Mouse (Mus musculus): ENCODE results near the gene Nek6. TPM values are rescaled to one million over a fixed set of nuclear protein-coding genes. Genes with fewer than 3 reads are reported as not detected.

Nek6 gene
- polyA plus RNA-seq (2015; fragmentation: Nextera tagmentation; extraction: Ambion mirVana), result 52.3 and 56.8 TPM in 2 replicates

- H3K9me3 ChIP-seq (replicated peaks; ENCODE audit: control insufficient read depth, low read length, poor library complexity, severe bottlenecking), result no peaks in the 10 kb centered on the region
- H3K9ac ChIP-seq (ENCODE audit: low read depth, low read length), result peak within 1 kb of the TSS; percentile 90
- H3K4me3 ChIP-seq (ENCODE audit: low read depth, low read length), result peak within 1 kb of the TSS; percentile 88
- peak within 1 kb of the TSS; percentile 80 for H3K4me2 ChIP-seq (ENCODE audit: low read length)
- under 1% methylated on average over 61 of the region's 90 CpGs for WGBS
- peak; percentile 71 for ATAC-seq
- no peaks in the 10 kb centered on the region for H3K36me3 ChIP-seq (ENCODE audit: control insufficient read depth, insufficient read depth, low read length)
- peak within 1 kb of the TSS; percentile 80 for H3K27ac ChIP-seq (ENCODE audit: low read length)
- no peaks in the 10 kb centered on the region for H3K27me3 ChIP-seq (ENCODE audit: control insufficient read depth, insufficient read depth, low read depth, low read length)
- H3K4me1 ChIP-seq (ENCODE audit: control insufficient read depth, insufficient read depth, low read length), result peaks cover 13% of the 10 kb centered on the region; the same call in 1 of the 2 replicates
These were observed at the start of gene Nek6 for GRCm38 (mm10) chr2:38511487-38512307. Gene Nek6, plus strand, starts transcription at chr2:38511643.

- Histone ChIP-seq H3K9me3 (replicated peaks; ENCODE audit: control insufficient read depth, low read length, poor library complexity, severe bottlenecking) (no peaks in the 10 kb centered on the region), H3K4me3 (ENCODE audit: low read depth, low read length) (no peak overlapping the region), H3K9ac (ENCODE audit: low read depth, low read length) (no peak overlapping the region), H3K27me3 (ENCODE audit: control insufficient read depth, insufficient read depth, low read depth, low read length) (no peaks in the 10 kb centered on the region), H3K36me3 (ENCODE audit: control insufficient read depth, insufficient read depth, low read length) (no peaks in the 10 kb centered on the region), H3K27ac (ENCODE audit: low read length) (no peak overlapping the region), H3K4me2 (ENCODE audit: low read length) (no peak overlapping the region), H3K4me1 (ENCODE audit: control insufficient read depth, insufficient read depth, low read length) (no peaks in the 10 kb centered on the region)
- no peak for ATAC-seq
- 64% methylated on average over 3 of the region's 3 CpGs for WGBS
These were observed 49.1 kb upstream of the Nek6 start for GRCm38 (mm10) chr2:38462323-38462722.

GRCm38 (mm10) chr2:38468845-38469244 lies 42.6 kb upstream of the Nek6 start:
- Histone ChIP-seq H3K27me3 (ENCODE audit: control insufficient read depth, insufficient read depth, low read depth, low read length) (no peaks in the 10 kb centered on the region), H3K4me1 (ENCODE audit: control insufficient read depth, insufficient read depth, low read length) (no peaks in the 10 kb centered on the region), H3K36me3 (ENCODE audit: control insufficient read depth, insufficient read depth, low read length) (no peaks in the 10 kb centered on the region), H3K4me2 (ENCODE audit: low read length) (no peak overlapping the region), H3K9ac (ENCODE audit: low read depth, low read length) (no peak overlapping the region), H3K4me3 (ENCODE audit: low read depth, low read length) (no peak overlapping the region), H3K27ac (ENCODE audit: low read length) (no peak overlapping the region), H3K9me3 (replicated peaks; ENCODE audit: control insufficient read depth, low read length, poor library complexity, severe bottlenecking) (no peaks in the 10 kb centered on the region)
- WGBS, result 89% methylated on average over 4 of the region's 4 CpGs
- no peak for ATAC-seq

GRCm38 (mm10) chr2:38471745-38472144 lies 39.7 kb upstream of the Nek6 start:
- no peak for ATAC-seq
- Histone ChIP-seq H3K4me2 (ENCODE audit: low read length) (no peak overlapping the region), H3K4me3 (ENCODE audit: low read depth, low read length) (no peak overlapping the region), H3K9me3 (replicated peaks; ENCODE audit: control insufficient read depth, low read length, poor library complexity, severe bottlenecking) (no peaks in the 10 kb centered on the region), H3K27me3 (ENCODE audit: control insufficient read depth, insufficient read depth, low read depth, low read length) (no peaks in the 10 kb centered on the region), H3K9ac (ENCODE audit: low read depth, low read length) (no peak overlapping the region), H3K4me1 (ENCODE audit: control insufficient read depth, insufficient read depth, low read length) (no peaks in the 10 kb centered on the region), H3K27ac (ENCODE audit: low read length) (no peak overlapping the region), H3K36me3 (ENCODE audit: control insufficient read depth, insufficient read depth, low read length) (no peaks in the 10 kb centered on the region)
- WGBS, result 86% methylated on average over 5 of the region's 5 CpGs

- Histone ChIP-seq H3K27me3 (ENCODE audit: control insufficient read depth, insufficient read depth, low read depth, low read length) (no peaks in the 10 kb centered on the region), H3K9ac (ENCODE audit: low read depth, low read length) (no peak overlapping the region), H3K4me1 (ENCODE audit: control insufficient read depth, insufficient read depth, low read length) (no peaks in the 10 kb centered on the region), H3K4me2 (ENCODE audit: low read length) (no peak overlapping the region), H3K9me3 (replicated peaks; ENCODE audit: control insufficient read depth, low read length, poor library complexity, severe bottlenecking) (no peaks in the 10 kb centered on the region), H3K36me3 (ENCODE audit: control insufficient read depth, insufficient read depth, low read length) (no peaks in the 10 kb centered on the region), H3K27ac (ENCODE audit: low read length) (no peak overlapping the region), H3K4me3 (ENCODE audit: low read depth, low read length) (no peak overlapping the region)
- ATAC-seq, result no peak
These were observed 38.6 kb upstream of the Nek6 start for GRCm38 (mm10) chr2:38472829-38473228.

GRCm38 (mm10) chr2:38476871-38477496 lies 34.5 kb upstream of the Nek6 start:
- H3K4me1 ChIP-seq (ENCODE audit: control insufficient read depth, insufficient read depth, low read length), result no peaks in the 10 kb centered on the region
- no peak for ATAC-seq
- 63% methylated on average over 9 of the region's 9 CpGs for WGBS
- no peak overlapping the region for H3K9ac ChIP-seq (ENCODE audit: low read depth, low read length)
- no peak overlapping the region for H3K4me2 ChIP-seq (ENCODE audit: low read length)
- no peak overlapping the region for H3K4me3 ChIP-seq (ENCODE audit: low read depth, low read length)
- no peak overlapping the region for H3K27ac ChIP-seq (ENCODE audit: low read length)
- H3K9me3 ChIP-seq (replicated peaks; ENCODE audit: control insufficient read depth, low read length, poor library complexity, severe bottlenecking), result no peaks in the 10 kb centered on the region
- H3K36me3 ChIP-seq (ENCODE audit: control insufficient read depth, insufficient read depth, low read length), result no peaks in the 10 kb centered on the region
- no peaks in the 10 kb centered on the region for H3K27me3 ChIP-seq (ENCODE audit: control insufficient read depth, insufficient read depth, low read depth, low read length)

GRCm38 (mm10) chr2:38477497-38477873 lies 34.0 kb upstream of the Nek6 start:
- Histone ChIP-seq H3K27me3 (ENCODE audit: control insufficient read depth, insufficient read depth, low read depth, low read length) (no peaks in the 10 kb centered on the region), H3K4me2 (ENCODE audit: low read length) (no peak overlapping the region), H3K4me3 (ENCODE audit: low read depth, low read length) (no peak overlapping the region), H3K27ac (ENCODE audit: low read length) (no peak overlapping the region), H3K36me3 (ENCODE audit: control insufficient read depth, insufficient read depth, low read length) (no peaks in the 10 kb centered on the region), H3K4me1 (ENCODE audit: control insufficient read depth, insufficient read depth, low read length) (no peaks in the 10 kb centered on the region), H3K9ac (ENCODE audit: low read depth, low read length) (no peak overlapping the region), H3K9me3 (replicated peaks; ENCODE audit: control insufficient read depth, low read length, poor library complexity, severe bottlenecking) (no peaks in the 10 kb centered on the region)
- ATAC-seq, result no peak; the same call in 1 of the 2 replicates
- 73% methylated on average over 9 of the region's 9 CpGs for WGBS

GRCm38 (mm10) chr2:38478683-38479082 lies 32.8 kb upstream of the Nek6 start:
- Histone ChIP-seq H3K36me3 (ENCODE audit: control insufficient read depth, insufficient read depth, low read length) (no peaks in the 10 kb centered on the region), H3K4me2 (ENCODE audit: low read length) (no peak overlapping the region), H3K27me3 (ENCODE audit: control insufficient read depth, insufficient read depth, low read depth, low read length) (no peaks in the 10 kb centered on the region), H3K9ac (ENCODE audit: low read depth, low read length) (no peak overlapping the region), H3K4me3 (ENCODE audit: low read depth, low read length) (no peak overlapping the region), H3K27ac (ENCODE audit: low read length) (no peak overlapping the region), H3K9me3 (replicated peaks; ENCODE audit: control insufficient read depth, low read length, poor library complexity, severe bottlenecking) (no peaks in the 10 kb centered on the region), H3K4me1 (ENCODE audit: control insufficient read depth, insufficient read depth, low read length) (no peaks in the 10 kb centered on the region)
- ATAC-seq, result no peak
- 94% methylated on average over 4 of the region's 4 CpGs for WGBS

GRCm38 (mm10) chr2:38479541-38479940 lies 31.9 kb upstream of the Nek6 start:
- Histone ChIP-seq H3K9me3 (replicated peaks; ENCODE audit: control insufficient read depth, low read length, poor library complexity, severe bottlenecking) (no peaks in the 10 kb centered on the region), H3K36me3 (ENCODE audit: control insufficient read depth, insufficient read depth, low read length) (no peaks in the 10 kb centered on the region), H3K4me3 (ENCODE audit: low read depth, low read length) (no peak overlapping the region), H3K27me3 (ENCODE audit: control insufficient read depth, insufficient read depth, low read depth, low read length) (no peaks in the 10 kb centered on the region), H3K4me2 (ENCODE audit: low read length) (no peak overlapping the region), H3K27ac (ENCODE audit: low read length) (no peak overlapping the region), H3K9ac (ENCODE audit: low read depth, low read length) (no peak overlapping the region), H3K4me1 (ENCODE audit: control insufficient read depth, insufficient read depth, low read length) (no peaks in the 10 kb centered on the region)
- 87% methylated on average over 3 of the region's 3 CpGs for WGBS
- no peak for ATAC-seq

All from midbrain, embryonic 16.5 days (tissue).